Mouse (Mus musculus) CH12.LX (cell line): ENCODE data around the gene Plod1. TPM values are rescaled to one million over a fixed set of nuclear protein-coding genes. Genes with fewer than 3 reads are reported as not detected.

Experiments
- DNase-seq: peaks from one replicate; pipeline ENCODE4 v3.0.0-alpha.2; 2013; ENCODE audit errors: extremely low read depth
- H3K27ac ChIP-seq: 2 replicates; pipeline ENCODE4 v1.5.1; 2012; ENCODE audit warnings: low read depth, mild to moderate bottlenecking, control low read depth, moderate library complexity; ENCODE audit not compliant: insufficient read depth
- H3K27me3 ChIP-seq: replicated peaks from 2 replicates; pipeline ENCODE3; 2012; ENCODE audit warnings: inconsistent platforms
- H3K36me3 ChIP-seq, 2 experiments: replicated peaks in 1 of 2; 2 replicates each; pipeline versions ENCODE3 to v1.6.1; 2012; ENCODE audit warnings: inconsistent platforms in 1 of 2, low read length in 1 of 2, mild to moderate bottlenecking in 1 of 2, mixed read lengths in 1 of 2, moderate library complexity in 1 of 2; ENCODE audit not compliant: control insufficient read depth in 1 of 2, insufficient read depth in 1 of 2
- H3K4me1 ChIP-seq, 2 experiments: 2 replicates each; pipeline ENCODE4 v1.6.1; 2012; ENCODE audit warnings: inconsistent platforms in 1 of 2, moderate library complexity in 1 of 2; ENCODE audit not compliant: insufficient read depth in 2 of 2, control insufficient read depth in 1 of 2
- H3K4me2 ChIP-seq: 2 replicates; pipeline ENCODE4 v1.6.1; 2012; ENCODE audit warnings: low read depth, mild to moderate bottlenecking, control low read depth; ENCODE audit not compliant: poor library complexity, insufficient read depth, severe bottlenecking
- H3K4me3 ChIP-seq, 3 experiments: fragments of 150-350 bp in 1 of 3; sonication (generic) in 1 of 3; replicated peaks in 1 of 3; 2 replicates each; pipeline versions ENCODE3 to v1.5.1; 2011 to 2012; ENCODE audit warnings: low read depth in 2 of 3, low read length in 2 of 3, mild to moderate bottlenecking in 2 of 3, moderate library complexity in 2 of 3, control low read depth in 1 of 3, improper control_type of control experiment in 1 of 3, inconsistent platforms in 1 of 3, mixed read lengths in 1 of 3; ENCODE audit not compliant: poor library complexity in 1 of 3
- H3K79me2 ChIP-seq: replicated peaks from 2 replicates; pipeline ENCODE4 v1.6.1; 2012; ENCODE audit warnings: mild to moderate bottlenecking, moderate library complexity; ENCODE audit not compliant: control insufficient read depth, poor library complexity, insufficient read depth, severe bottlenecking; ENCODE audit errors: extremely low read depth
- H3K9ac ChIP-seq: 2 replicates; pipeline ENCODE4 v1.6.1; 2012; ENCODE audit warnings: low read depth, mild to moderate bottlenecking, control low read depth, moderate library complexity; ENCODE audit not compliant: insufficient read depth
- H3K9me3 ChIP-seq: replicated peaks from 2 replicates; pipeline ENCODE3; 2012; ENCODE audit warnings: low read length, inconsistent platforms, mixed read lengths
- BHLHE40 ChIP-seq: IDR thresholded peaks from 2 replicates; pipeline ENCODE4 v1.6.1; 2011; ENCODE audit warnings: mild to moderate bottlenecking, low read depth, low read length, improper control_type of control experiment
- CHD1 ChIP-seq: IDR thresholded peaks from 2 replicates; pipeline ENCODE4 v1.6.1; 2012; ENCODE audit warnings: low read depth, low read length, improper control_type of control experiment, inconsistent platforms
- CHD2 ChIP-seq: IDR thresholded peaks from 2 replicates; pipeline ENCODE4 v1.6.1; 2011; ENCODE audit warnings: low read length, improper control_type of control experiment
- CTCF ChIP-seq, 2 experiments: IDR thresholded peaks in 1 of 2; conservative IDR thresholded peaks in 1 of 2; 2 replicates each; pipeline ENCODE4 v1.5.1; 2011 to 2012; ENCODE audit warnings: low read depth in 2 of 2, low read length in 2 of 2, improper control_type of control experiment in 1 of 2, inconsistent platforms in 1 of 2, mild to moderate bottlenecking in 1 of 2, moderate library complexity in 1 of 2
- E2F4 ChIP-seq: IDR thresholded peaks from 2 replicates; pipeline ENCODE4 v1.6.1; 2011; ENCODE audit warnings: low read depth, low read length, improper control_type of control experiment; ENCODE audit not compliant: insufficient replicate concordance
- ELF1 ChIP-seq: IDR thresholded peaks from 2 replicates; pipeline ENCODE4 v1.6.1; 2014; ENCODE audit warnings: low read depth, mild to moderate bottlenecking, inconsistent platforms, low read length, improper control_type of control experiment
- EP300 ChIP-seq: IDR thresholded peaks from 2 replicates; pipeline ENCODE4 v1.6.1; 2011; ENCODE audit warnings: low read length, improper control_type of control experiment
- ETS1 ChIP-seq: conservative IDR thresholded peaks from 2 replicates; pipeline ENCODE4 v1.6.1; 2012; ENCODE audit warnings: low read depth, mild to moderate bottlenecking, inconsistent platforms, low read length, improper control_type of control experiment, moderate library complexity
- GABPA ChIP-seq: IDR thresholded peaks from 2 replicates; pipeline ENCODE4 v1.6.1; 2012; ENCODE audit warnings: low read depth, low read length, improper control_type of control experiment, inconsistent platforms; ENCODE audit not compliant: insufficient replicate concordance
- IRF4 ChIP-seq: IDR thresholded peaks from 2 replicates; pipeline ENCODE4 v1.6.1; 2014; ENCODE audit warnings: low read depth, mild to moderate bottlenecking, inconsistent platforms, low read length, improper control_type of control experiment
- JUN ChIP-seq: IDR thresholded peaks from 2 replicates; pipeline ENCODE4 v1.6.1; 2011; ENCODE audit warnings: low read depth, mild to moderate bottlenecking, low read length, improper control_type of control experiment, moderate library complexity; ENCODE audit not compliant: insufficient read depth
- JUND ChIP-seq: conservative IDR thresholded peaks from 2 replicates; pipeline ENCODE4 v1.6.1; 2011; ENCODE audit warnings: low read depth, low read length, improper control_type of control experiment
- KAT2A ChIP-seq: IDR thresholded peaks from 2 replicates; pipeline ENCODE4 v1.6.1; 2012; ENCODE audit warnings: low read length, improper control_type of control experiment, inconsistent platforms; ENCODE audit not compliant: insufficient replicate concordance
- MAZ ChIP-seq: IDR thresholded peaks from 2 replicates; pipeline ENCODE4 v1.6.1; 2012; ENCODE audit warnings: low read depth, mild to moderate bottlenecking, inconsistent platforms, low read length, improper control_type of control experiment, moderate library complexity
- NRF1 ChIP-seq: IDR thresholded peaks from 2 replicates; pipeline ENCODE4 v1.6.1; 2014; ENCODE audit warnings: low read depth, mild to moderate bottlenecking, inconsistent platforms, low read length, improper control_type of control experiment, moderate library complexity
- PAX5 ChIP-seq: IDR thresholded peaks from 2 replicates; pipeline ENCODE4 v1.6.1; 2012; ENCODE audit warnings: low read length, inconsistent platforms, mixed read lengths
- POLR2A ChIP-seq: IDR thresholded peaks from 2 replicates; pipeline ENCODE4 v1.6.1; 2011; ENCODE audit warnings: low read depth, mild to moderate bottlenecking, improper control_type of control experiment, low read length
- POLR2AphosphoS2 ChIP-seq: IDR thresholded peaks from 2 replicates; pipeline ENCODE4 v1.6.1; 2011; ENCODE audit warnings: low read depth, low read length, improper control_type of control experiment
- RAD21 ChIP-seq: IDR thresholded peaks from 2 replicates; pipeline ENCODE4 v1.6.1; 2011; ENCODE audit warnings: low read depth, mild to moderate bottlenecking, low read length, improper control_type of control experiment, moderate library complexity
- SIN3A ChIP-seq: IDR thresholded peaks from 2 replicates; pipeline ENCODE4 v1.6.1; 2012; ENCODE audit warnings: low read length, improper control_type of control experiment, inconsistent platforms
- SMC3 ChIP-seq: IDR thresholded peaks from 2 replicates; pipeline ENCODE4 v1.6.1; 2011; ENCODE audit warnings: low read depth, low read length, improper control_type of control experiment
- TBP ChIP-seq: conservative IDR thresholded peaks from 2 replicates; pipeline ENCODE4 v1.6.1; 2011; ENCODE audit warnings: low read depth, low read length, improper control_type of control experiment
- TCF12 ChIP-seq: IDR thresholded peaks from 2 replicates; pipeline ENCODE4 v1.6.1; 2014; ENCODE audit warnings: low read depth, mild to moderate bottlenecking, inconsistent platforms, low read length, improper control_type of control experiment
- UBTF ChIP-seq: IDR thresholded peaks from 2 replicates; pipeline ENCODE4 v1.6.1; 2012; ENCODE audit warnings: low read depth, mild to moderate bottlenecking, inconsistent platforms, low read length, improper control_type of control experiment, moderate library complexity
- USF2 ChIP-seq: conservative IDR thresholded peaks from 2 replicates; pipeline ENCODE4 v1.6.1; 2011; ENCODE audit warnings: low read depth, low read length, improper control_type of control experiment
- ZC3H11A ChIP-seq: IDR thresholded peaks from 2 replicates; pipeline ENCODE4 v1.6.1; 2012; ENCODE audit warnings: low read depth, mild to moderate bottlenecking, inconsistent platforms, low read length, improper control_type of control experiment
- ZKSCAN1 ChIP-seq: IDR thresholded peaks from 2 replicates; pipeline ENCODE4 v1.6.1; 2012; ENCODE audit warnings: low read depth, inconsistent platforms, low read length, improper control_type of control experiment, borderline replicate concordance
- ZMIZ1 ChIP-seq: IDR thresholded peaks from 2 replicates; pipeline ENCODE4 v1.6.1; 2012; ENCODE audit warnings: low read depth, mild to moderate bottlenecking, inconsistent platforms, low read length, improper control_type of control experiment
- ZNF384 ChIP-seq: IDR thresholded peaks from 2 replicates; pipeline ENCODE4 v1.6.1; 2012; ENCODE audit warnings: low read depth, low read length, improper control_type of control experiment, inconsistent platforms
- dilution Hi-C: fragments of 300-500 bp; cut with MboI; formaldehyde crosslinking; loops from 2 replicates; pipeline ENCODE4 v1.14.3; 2020; ENCODE audit warnings: low sequenced_read_pairs; ENCODE audit not compliant: extremely low pct_unique_long_range_greater_than_20kb, extremely low pct_ligation_motif_present
- in situ Hi-C: fragments of 300-500 bp; cut with MboI; formaldehyde crosslinking; loops from 3 replicates; pipeline ENCODE4 v1.14.3; 2019; ENCODE audit warnings: low sequenced_read_pairs, low pct_ligation_motif_present, low pct_unique_long_range_greater_than_20kb, mixed read lengths
- polyA plus RNA-seq: library from polyadenylated mRNA; unstranded; fragments of >175 nt; gene quantifications from 2 replicates; pipeline ENCODE4 v1.2.1, GENCODE M21; 2012; ENCODE audit warnings: low read depth; ENCODE audit not compliant: insufficient read length
- total RNA-seq, 2 experiments: library from RNA; depleted of rRNA; stranded (reverse); fragments of 300-350 nt in 1 of 2; fragments of >200 nt in 1 of 2; gene quantifications; 2 replicates each; pipeline ENCODE4 v1.2.3; 2012 to 2014

Plod1 gene
- total and polyA plus RNA-seq, 3 experiments: 0.30 to 6.5 (median 1.9) TPM

DNA sequence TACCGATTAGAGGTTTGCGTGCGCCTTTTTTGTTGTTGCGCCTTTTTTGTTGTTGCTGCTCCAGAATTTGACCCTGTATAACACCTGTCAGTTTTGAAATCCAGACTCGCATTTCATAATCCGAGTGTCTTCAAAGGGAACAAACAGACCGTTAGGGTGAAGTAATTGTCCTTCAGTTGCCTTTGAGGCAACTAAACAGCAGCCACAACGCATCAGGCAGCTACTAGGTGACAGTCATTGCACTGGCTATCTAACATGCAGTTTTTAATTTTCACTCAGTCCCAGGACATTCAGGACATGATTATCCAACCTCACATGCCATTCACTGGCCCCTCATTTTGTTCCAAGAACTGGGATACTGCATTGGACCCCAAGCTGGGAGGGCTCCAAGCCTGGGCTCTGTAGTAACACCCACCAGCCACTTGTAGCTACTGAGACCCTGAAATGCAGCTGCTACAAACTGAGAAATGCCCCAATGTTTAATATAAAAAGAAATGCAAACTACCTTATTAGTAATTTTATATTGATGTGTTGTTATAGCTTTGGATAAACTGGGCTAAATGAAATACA lies 31.4 kb downstream of the Plod1 start:
- dilution Hi-C loops (no loop called here), in situ Hi-C loops (no loop called here)
- H3K9ac ChIP-seq: peak overlapping the region; percentile 92; the same call in 1 of the 2 replicates
- no peak overlapping the region for H3K27ac ChIP-seq
- peaks cover 12 to 31% of the 10 kb centered on the region in 2 experiments for H3K36me3 ChIP-seq
- DNase-seq: no peak
- H3K4me2 ChIP-seq: peak overlapping the region; percentile 63
- peaks cover 10 to 15% of the 10 kb centered on the region in 2 experiments for H3K4me1 ChIP-seq
- no peaks in the 10 kb centered on the region for H3K9me3 ChIP-seq
- peaks cover 4% of the 10 kb centered on the region; the same call in 1 of the 2 replicates for H3K79me2 ChIP-seq
- no peak for TF ChIP-seq NRF1
- TF ChIP-seq IRF4: no peak
- TF ChIP-seq POLR2A: no peak
- no peak for TF ChIP-seq EP300
- no peak for TF ChIP-seq ELF1
- TF ChIP-seq UBTF: no peak
- no peak for TF ChIP-seq E2F4
- no peak for TF ChIP-seq TBP
- no peak for TF ChIP-seq PAX5
- no peak for TF ChIP-seq POLR2AphosphoS2
- peak overlapping the region; percentile 40 to 95 (median 46) for H3K4me3 ChIP-seq
- H3K27me3 ChIP-seq: peaks cover 8% of the 10 kb centered on the region

- H3K4me1 ChIP-seq: peaks cover 10 to 15% of the 10 kb centered on the region in 2 experiments
- H3K9me3 ChIP-seq: no peaks in the 10 kb centered on the region
- peak; percentile 86 for DNase-seq
- H3K27ac ChIP-seq: peak within 1 kb of the TSS; percentile 82
- peak within 1 kb of the TSS; percentile 92 for H3K9ac ChIP-seq
- dilution Hi-C loops: no loop called here
- peak within 1 kb of the TSS; percentile 82 for H3K4me2 ChIP-seq
- in situ Hi-C loops: no loop called here
- peaks cover 8% of the 10 kb centered on the region for H3K27me3 ChIP-seq
- H3K4me3 ChIP-seq: peak within 1 kb of the TSS; percentile 83 to 95 (median 93)
- peaks cover 4% of the 10 kb centered on the region; the same call in 1 of the 2 replicates for H3K79me2 ChIP-seq
- peaks cover 17 to 37% of the 10 kb centered on the region in 2 experiments for H3K36me3 ChIP-seq
- peak; percentile 55; the same call in 1 of the 2 replicates for TF ChIP-seq GABPA
- no peak for TF ChIP-seq E2F4
- no peak for TF ChIP-seq PAX5
- no peak for TF ChIP-seq ZNF384
- TF ChIP-seq MAZ: peak; percentile 99
- no peak for TF ChIP-seq JUND
- no peak for TF ChIP-seq JUN
- peak; percentile 68; the same call in 1 of the 2 replicates for TF ChIP-seq CHD2
- no peak; the same call in 1 of the 2 replicates for TF ChIP-seq ZMIZ1
- TF ChIP-seq NRF1: no peak
- peak; percentile 63 for TF ChIP-seq TCF12
- TF ChIP-seq RAD21: no peak
- TF ChIP-seq EP300: no peak
- no peak for TF ChIP-seq CHD1
- peak; percentile 69 for TF ChIP-seq BHLHE40
- TF ChIP-seq SIN3A: peak; percentile 93
- no peak for TF ChIP-seq USF2
- peak; percentile 60 for TF ChIP-seq IRF4
- peak; percentile 66; the same call in 1 of the 2 replicates for TF ChIP-seq POLR2A
- peak; percentile 95; the same call in 1 of the 2 replicates for TF ChIP-seq KAT2A
- TF ChIP-seq CTCF (conservative IDR thresholded peaks at IDR 0.05 in 1 of 2, IDR thresholded peaks at IDR 0.05 in 1 of 2; ENCODE audit: low read depth in 2 of 2, low read length in 2 of 2): no peak
- no peak for TF ChIP-seq ETS1
- no peak for TF ChIP-seq SMC3
- TF ChIP-seq ZC3H11A: no peak
- no peak for TF ChIP-seq TBP
- no peak for TF ChIP-seq ZKSCAN1
Measured at GRCm38 (mm10) chr4:147904313-147905089, 32.1 kb downstream of the Plod1 start, which contains the start of gene Mfn2. Gene Mfn2 (minus strand): TSS chr4:147904704.
